Mouse (Mus musculus): Measurements from ENCODE around the gene Mxd3. TPM values are rescaled to one million over a fixed set of nuclear protein-coding genes. Genes with fewer than 3 reads are reported as not detected.
A peak's percentile ranks its signal among the peaks of the same experiment; 100 is the strongest.

Mxd3 gene
- polyA plus RNA-seq, 3 experiments from 2014 or later: 2.2 to 32.2 (median 3.5) TPM

DNA sequence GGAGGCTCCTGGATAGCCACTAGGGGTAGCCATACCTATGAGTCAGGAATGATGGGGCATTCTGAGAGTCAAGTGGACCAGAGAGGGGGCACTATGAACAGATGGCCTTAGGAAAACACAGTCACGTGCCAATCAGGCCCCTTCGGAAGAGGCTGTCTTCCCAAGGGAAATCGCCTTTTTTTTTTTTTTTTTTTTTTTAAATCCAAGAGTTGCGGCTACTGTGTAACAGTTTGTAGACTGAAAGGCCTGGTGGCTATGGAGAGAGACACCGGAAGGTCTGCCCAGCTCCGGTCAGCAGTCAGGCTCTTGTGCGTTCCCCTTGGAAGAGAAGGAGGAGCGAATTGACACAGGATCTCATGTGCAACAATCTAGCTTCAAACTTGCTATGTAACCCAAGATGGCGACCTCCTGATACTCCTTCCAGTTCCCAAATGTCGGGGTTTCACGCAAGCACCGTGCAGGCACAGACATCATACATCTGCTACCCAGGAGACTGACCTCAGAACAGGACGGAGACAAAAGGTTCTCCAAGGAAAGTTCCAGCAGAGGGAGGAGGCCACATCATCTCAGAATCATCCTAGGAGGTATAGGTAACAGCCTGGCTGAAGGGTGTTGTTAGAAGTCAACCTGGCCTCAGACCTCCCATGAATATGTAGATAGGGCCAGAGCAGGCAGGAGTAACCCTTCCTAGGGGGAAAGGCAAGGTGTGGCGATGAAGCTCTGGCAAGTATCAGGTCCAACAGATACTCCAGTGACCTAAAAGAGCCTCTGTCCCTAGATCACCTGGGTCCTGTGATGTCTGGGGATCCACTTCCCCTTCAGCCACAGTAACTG is 1.2 kb upstream of the Mxd3 start:
- no peak for ATAC-seq

DNA sequence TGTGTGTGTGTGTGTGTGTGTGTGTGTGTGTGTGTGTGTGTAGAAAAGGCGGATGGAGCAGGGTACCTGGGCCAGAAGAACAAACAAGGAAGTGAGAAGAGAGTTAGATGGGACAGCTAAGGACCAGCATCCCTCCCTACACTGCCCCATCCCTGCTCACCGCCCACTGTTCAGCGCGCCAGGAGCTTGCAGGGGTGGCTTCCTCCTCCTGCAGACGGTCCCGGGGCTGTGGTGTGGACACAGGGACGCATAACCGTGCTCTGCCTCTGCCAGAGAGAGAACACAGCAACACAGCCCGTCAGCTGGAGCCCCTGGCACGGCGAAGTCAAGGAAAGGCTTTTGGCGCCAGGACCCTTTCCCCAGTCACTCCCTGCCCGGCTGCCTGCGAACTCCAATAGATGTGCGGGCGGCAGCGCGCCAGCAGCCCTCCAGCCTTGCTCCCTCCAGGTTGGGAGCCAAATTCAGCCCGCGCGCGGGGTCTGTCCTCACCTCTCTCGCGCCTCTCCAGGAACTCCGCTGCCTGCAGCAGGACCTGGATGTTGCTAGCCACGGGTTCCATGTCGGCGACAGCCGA is 427 bp downstream of the Mxd3 start:
- ATAC-seq: no peak

DNA sequence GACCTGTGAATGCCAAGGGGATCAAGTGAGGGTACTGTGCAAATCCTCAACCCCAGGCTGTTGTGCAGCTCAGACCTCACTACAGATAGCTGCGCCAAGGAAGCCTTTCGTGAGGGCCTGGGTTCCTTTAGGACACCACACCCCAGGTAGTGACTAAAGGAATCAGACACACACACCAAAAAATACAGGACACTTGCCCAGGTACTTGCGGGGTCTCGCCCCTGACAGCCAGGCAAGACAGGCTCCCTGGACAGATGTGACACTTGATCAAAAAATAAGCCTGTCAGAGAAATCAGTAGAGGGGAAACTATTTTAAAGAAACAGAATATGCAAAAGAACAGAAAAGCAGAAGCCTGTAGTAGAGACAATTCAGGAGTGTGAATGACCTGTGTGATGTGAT is 982 bp downstream of the Mxd3 start:
- no peak for ATAC-seq

DNA sequence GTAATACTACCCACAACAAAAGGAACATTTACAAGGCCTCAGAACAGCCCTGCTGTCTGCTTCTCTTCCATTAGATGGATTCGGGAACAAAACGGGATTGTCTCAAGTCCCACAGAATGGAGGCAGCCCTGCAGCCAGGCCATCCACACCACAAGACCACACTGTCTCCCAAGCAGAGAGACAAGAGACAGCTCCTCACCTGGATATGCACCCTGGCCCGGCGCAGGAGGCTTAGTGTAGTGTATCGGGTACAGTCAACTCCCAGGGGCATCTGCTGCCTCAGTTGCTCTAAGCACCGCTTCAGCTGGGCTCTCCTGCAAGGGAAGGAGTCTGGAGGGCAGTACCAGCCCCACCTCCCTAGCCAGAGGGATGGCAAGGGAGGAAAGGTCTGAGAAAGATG is 1.5 kb downstream of the Mxd3 start:
- ATAC-seq: no peak

DNA sequence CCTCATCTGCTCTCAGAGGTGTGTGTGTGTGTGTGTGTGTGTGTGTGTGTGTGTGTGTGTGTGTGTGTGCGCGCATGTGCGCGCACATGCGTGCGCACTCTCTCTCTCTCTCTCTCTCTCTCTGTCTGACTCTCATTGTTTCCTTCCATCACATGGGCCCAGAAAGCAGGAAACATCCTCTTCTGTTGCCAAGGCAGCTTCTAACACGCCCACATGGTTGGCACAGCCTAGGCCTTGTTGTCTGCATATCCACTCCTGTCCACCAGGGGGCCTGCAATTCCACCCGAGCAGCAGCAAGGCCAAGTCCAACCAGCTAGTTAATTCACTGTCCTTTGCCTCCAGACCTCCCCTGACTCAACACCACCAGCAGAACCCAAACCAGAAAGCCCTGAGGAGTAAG is 2.0 kb downstream of the Mxd3 start:
- ATAC-seq: peak; percentile 92

DNA sequence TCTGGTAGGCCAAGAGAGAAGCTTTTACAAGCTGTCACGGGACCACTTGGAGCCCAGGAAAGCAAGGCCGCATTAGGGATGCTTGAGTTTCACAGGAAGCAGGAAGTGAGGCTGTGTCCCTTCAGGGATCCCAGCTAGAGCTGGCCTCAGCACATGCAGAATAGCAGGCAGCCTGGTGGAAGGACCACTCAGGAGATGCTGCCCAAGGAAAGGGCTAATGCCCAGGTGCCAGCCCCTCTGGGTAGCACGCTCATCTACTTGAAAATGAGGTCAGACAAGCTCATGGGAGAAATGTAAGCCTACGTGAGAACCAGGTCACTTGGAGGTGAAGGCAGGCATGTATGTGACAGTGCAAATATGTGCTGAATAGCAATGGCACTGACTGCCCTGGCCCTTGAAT is 2.5 kb downstream of the Mxd3 start:
- peak; percentile 4 for ATAC-seq

DNA sequence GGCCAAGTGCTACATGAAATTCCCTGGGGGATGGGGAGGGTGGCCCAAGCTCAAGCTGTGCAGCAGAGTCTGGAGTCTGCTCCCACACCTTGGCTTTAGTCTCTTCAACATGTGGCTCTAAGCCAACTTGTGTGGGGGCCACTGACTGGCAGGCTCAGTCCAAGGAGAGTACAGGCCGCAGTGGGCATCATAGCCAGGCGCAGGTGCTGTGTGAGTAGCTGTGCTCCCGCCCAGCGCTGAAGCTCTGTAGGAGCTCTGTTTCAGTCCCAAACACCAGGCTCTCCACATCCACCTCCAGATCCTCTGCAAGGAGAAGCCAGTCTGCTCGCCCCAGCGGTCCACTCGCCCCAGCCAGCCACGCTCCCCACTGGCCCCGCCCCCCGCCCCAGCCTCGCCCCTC is 4.0 kb downstream of the Mxd3 start:
- ATAC-seq: no peak

DNA sequence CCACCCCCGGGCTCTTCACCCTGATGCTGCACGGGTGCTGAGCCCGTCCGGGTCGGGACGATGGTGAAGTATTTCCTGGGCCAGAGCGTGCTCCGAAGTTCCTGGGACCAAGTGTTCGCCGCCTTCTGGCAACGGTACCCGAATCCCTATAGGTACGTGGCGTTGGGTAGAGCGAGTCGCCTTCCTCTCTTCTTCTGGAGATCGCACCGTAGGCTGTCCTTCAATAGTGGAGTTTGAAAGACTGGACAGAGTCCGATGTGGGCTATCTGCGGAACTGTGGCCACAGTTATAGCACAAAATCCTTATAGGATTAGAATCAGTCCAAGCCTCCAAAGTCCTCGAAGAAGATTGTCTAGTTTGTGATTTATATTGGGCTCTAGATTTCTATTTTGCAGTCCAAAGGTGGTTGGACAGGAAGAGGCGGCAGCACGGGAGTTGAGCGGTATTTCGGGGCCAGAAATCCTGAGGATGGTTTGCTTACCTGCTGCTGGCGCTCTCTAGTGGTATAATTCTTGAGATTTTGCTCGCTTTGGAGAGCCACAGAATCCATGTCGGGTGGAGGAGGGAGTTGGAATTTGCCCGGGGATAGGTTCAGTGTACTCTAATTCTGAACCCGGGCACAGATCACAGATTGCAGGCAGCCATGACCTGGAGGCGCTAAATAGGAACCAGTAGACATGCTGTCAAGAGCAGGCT is 7.3 kb downstream of the Mxd3 start:
- ATAC-seq: peak; percentile 30

DNA sequence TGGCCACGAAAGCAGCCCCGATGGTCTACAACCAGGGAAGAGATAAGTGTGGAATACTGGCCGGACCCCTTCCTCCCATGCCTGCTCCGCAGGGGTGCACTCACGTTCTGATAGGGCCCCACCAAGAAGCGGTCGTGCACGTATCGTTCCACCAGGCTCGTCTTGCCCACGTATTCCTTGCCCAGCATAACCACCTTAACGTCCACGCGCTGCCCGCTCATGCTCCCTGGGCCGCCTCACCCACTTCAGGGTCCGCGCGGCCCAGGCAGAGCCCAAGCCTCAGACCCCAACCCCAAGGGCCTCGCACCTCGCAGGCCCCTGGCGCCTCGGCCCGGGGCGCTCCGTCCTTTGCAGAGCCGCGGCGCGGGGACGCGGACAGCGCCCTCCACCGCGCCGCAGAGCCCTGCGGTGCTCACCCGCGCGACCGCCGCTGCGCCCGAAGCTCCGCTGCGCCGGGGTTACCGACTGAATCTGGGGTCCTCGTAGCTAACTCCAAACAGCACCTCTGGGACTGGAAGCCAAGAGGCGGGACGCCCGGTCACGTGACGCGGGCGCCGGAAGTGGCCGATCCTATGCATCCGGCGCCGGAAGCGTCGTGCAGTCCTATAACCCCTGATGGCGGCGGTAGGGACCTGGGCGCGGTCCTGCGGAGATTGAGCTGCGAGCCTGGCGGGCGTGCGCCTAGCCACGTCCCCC is 8.0 kb downstream of the Mxd3 start, which contains the start of gene Rab24:
Gene Rab24 (minus strand): TSS at position 513 of the 696 bp plus-strand sequence.
- peak; percentile 93 for ATAC-seq

DNA sequence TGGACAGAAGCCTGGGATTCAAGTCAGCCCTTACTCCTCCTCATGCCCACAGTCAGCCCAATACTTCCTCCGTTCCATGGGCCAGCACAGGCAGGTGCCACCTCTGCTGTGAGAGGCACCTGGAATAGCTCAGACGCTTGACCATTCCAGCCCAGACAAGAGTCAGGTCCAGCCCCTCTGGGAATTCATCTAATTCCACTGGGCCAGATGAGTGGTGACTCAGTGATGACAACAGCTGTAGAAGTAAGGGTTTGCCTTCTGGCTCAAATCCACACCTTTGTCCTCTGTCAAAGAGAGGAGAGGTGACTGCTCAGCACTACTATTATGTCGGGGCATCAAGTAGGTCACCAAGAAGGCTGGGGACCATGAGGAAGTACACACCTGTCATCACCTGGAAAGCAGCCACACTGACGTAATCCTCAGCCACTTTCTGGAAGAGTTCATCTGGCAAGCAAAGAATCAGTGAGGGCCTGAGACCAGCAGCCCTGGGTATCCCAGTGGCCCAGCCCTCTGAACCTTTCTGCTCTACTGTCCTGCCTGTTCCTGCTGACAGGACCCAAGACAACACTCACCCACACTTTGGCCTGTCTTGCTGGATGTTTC is 9.6 kb downstream of the Mxd3 start, which contains the start of gene Prelid1:
Gene Prelid1 (plus strand): TSS at position 570 of the 603 bp plus-strand sequence.
- no peak for ATAC-seq

DNA sequence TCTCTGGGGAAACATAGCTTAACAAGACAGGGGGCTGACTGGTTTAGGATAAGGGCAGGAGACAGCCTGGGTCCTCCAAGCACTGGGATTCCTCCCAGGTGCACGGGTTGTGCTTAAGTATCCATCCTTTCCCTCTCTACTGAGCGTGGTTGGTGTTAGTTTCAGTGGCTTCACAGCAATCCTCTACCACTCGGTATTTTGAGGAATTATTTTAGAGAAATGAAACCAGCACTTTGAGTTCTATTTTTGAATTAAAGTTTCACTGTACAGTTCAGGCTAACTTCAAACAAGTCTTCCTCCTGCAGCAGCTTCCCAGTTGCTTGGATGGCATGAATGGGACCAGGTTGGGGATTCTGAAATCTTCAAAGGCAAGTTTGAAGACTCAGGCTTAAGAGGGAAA is 11.3 kb downstream of the Mxd3 start:
- no peak for ATAC-seq

DNA sequence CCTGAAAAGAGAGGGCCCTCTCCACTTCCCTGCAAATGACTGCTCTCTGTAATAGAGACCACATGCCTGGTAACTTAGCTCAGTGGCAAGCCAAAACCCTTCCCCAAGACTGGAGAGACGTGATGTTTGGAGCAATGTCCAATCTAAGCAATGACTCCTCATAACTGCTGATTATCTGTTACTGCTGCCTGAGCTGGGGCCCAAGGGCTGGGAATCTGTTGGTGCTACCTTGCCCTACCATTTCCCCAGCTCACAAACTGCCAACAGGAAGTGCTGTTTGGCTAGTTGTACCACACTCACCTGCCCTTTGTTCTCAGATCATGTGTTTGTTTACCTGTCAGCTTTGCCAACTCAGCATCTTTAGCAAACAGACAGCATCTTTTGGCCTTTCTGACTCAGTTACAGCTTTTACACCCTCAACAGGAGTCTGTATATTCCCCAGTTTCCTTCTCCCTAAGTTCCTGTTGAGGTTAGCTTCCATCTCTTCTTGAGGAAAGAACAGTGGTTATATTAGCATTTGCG is 14.7 kb downstream of the Mxd3 start:
- ATAC-seq: no peak

DNA sequence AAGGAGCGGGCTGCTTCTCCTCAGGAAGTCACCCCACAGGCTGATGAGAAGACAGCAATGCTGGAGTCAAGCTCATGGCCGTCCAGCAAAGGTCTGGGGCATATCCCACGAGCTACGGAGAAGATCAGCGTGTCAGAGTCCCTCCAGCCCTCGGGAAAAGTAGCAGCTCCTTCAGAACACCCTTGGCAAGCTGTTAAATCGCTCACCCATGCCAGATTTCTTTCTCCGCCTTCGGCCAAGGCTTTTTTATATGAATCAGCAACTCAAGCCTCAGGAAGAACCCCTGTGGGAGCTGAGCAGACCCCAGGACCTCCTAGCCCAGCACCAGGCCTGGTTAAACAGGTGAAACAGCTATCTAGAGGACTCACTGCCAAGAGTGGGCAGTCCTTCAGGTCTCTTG is 16.6 kb downstream of the Mxd3 start:
- no peak for ATAC-seq

DNA sequence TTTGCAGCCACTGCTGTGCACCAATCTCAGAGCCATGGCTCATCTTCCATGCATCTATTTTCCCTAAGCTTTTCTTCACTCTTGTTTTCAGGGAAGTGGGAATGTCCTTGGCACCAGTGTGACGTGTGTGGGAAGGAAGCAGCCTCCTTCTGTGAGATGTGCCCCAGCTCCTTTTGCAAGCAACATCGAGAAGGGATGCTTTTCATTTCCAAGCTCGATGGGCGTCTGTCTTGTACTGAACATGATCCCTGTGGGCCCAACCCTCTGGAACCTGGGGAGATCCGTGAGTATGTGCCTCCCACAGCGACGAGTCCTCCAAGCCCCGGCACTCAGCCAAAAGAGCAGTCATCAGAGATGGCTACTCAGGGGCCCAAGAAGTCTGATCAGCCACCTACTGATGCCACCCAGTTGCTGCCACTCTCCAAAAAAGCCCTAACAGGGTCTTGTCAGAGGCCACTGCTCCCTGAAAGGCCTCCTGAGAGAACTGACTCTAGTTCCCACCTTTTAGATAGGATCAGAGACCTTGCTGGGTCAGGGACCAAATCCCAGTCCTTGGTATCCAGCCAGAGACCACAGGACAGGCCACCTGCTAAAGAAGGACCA is 17.5 kb downstream of the Mxd3 start:
- no peak for ATAC-seq

DNA sequence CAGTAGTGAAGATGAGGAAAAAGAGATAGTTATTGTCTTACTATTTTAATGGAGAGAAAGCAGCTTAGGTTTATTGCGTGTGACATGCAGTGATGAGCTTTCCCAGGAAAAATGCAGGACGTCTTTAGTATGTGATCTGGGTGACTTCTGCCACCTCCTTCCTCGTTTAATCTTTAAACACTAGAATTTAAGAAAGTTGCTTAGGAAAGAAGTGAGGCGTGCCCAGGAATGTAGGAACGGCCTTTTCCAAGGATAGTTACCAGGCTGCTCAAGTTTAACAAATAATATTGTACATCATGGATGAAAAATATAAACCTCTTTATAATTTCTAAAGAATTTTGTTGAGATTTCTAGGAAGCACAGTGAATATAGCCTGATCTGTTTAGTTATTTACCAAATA is 28.7 kb downstream of the Mxd3 start:
- no peak for ATAC-seq

DNA sequence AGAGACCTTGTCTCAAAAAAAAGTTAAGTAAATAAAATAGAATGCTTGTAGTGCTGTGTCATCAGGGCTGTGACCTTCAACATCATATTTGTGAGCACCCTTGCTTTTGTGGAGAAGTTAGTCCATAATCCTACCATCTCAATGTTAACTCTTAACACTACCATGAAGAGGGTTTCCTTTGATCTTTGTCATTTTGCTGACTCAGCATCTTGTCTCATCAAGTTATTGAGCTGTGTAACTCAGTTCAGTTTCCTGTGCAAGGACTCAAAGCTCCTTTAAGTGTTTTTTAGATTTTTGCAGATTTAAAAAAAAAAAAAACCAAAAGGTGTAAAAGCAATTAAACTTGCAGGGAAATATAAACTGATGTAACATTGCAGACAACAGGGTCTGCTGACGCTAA is 32.9 kb downstream of the Mxd3 start:
- no peak for ATAC-seq

DNA sequence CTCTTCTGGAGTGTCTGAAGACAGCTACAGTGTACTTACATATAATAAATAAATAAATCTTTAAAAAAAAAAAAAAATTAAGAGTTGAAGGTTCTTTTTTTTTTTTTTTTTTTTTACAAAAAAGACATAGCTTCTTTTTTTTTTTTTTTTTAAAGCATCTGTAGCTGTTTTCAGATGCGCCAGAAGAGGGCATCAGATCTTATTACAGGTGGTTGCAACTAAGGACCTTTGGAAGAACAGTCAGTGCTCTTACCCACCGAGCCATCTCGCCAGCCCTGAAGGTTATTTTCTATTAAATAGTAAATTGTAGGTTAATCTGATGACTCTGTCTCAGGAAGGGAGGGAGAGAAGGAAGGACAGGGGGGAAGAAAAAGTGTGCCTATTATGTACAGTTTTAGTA is 40.8 kb downstream of the Mxd3 start:
- no peak for ATAC-seq

DNA sequence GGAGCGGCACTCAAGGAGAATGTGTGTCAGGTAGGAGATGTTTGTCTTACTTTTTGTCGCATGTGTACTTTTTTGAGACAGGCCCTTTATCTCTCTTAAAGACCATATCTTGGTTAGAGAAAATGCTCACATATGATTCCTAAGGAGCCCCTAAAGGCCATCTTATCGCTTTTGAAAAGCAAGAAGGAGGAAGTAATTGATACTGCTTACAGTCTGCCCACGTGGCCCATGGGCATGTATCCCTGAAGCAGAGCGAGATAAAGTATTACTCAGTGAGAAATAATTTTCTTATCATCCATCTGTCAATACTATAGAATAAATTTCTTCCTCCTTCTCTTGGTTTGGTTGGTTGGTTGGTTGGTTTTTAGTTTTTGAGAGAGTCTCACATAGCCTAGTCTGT is 52.0 kb downstream of the Mxd3 start:
- no peak for ATAC-seq

DNA sequence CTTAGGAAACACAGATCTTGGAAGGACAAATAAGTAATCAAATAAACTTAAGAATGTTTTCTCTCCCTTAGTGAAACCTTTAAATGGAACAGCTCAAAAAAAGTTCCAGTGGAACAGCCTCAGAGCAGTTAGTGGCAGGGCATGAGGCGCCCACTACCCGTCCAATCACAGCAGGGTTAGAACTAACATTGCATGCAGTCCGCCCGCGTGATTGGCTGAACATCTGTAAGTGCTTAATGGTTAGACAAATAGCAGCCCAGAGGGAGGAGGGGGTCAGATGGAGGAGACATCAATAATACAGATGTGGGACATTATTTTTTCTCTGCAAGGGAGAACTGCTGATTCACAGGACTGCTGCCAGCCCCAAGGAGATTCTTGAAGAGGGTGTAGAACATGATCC is 52.4 kb downstream of the Mxd3 start:
- ATAC-seq: no peak
